Mouse (Mus musculus): Measurements from ENCODE around the gene R3hcc1l.

DNA sequence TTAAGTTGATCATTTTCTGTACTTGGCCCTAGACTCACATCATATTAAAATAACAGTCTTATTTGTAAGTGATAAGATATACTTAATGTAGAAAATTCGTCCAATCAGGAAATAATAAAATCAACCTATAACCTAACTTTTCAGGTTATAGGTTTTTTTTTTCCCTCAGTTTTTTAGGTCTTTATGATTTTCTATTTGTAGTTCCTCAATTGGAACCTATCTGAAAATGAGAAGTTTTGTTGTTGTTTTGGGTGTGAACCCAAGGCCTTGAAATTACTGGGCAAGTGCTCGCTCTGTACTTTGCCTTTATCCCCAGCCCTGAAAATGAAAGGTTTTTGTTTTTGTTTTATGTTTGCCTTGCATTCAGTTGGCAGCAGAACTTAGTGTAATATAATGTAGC, 6.1 kb downstream of the R3hcc1l start:
- TF ChIP-seq CTCF (IDR thresholded peaks at IDR 0.05; ENCODE audit: low read depth) (no peak), EP300 (optimal IDR thresholded peaks at IDR 0.05) (no peak)
